Comparison of ENCODE assay signal across 27 mouse cellular contexts in the genomic region with DNA sequence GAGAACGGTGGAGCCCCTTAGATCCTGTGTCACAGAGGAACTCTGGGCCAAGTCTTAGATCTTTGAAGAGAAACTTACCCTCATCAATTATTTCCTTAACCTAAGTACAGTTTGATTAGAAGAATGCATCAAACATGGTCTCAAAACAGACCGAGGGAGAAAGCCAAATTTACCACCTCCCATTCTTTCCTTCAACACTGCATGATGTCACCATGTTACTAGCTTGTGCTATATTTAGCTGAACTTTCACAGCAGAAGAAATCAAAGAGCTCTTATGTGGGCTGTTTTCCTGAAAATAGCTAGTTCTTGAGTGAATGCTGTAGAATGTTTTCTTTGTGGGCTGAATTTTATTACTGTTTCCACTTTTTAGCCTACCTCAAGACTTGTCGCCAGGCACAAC. TPM values are rescaled to one million over a fixed set of nuclear protein-coding genes. Genes with fewer than 3 reads are reported as not detected.
DNase-seq lines count a peak whose midpoint lies in the region; ATAC-seq and TF ChIP-seq lines count a peak whose summit lies in the region.
"Had no signal": no experiment of that assay in that cellular context is flagged by ENCODE, and none has a peak within 500 bp of the region (broad histone marks: within the 10 kb centered on the region; RNA-seq: fewer than 3 reads in every experiment).

No protein-coding gene starts in this region.

- no peak for TF ChIP-seq RAD21 in CH12.LX (IDR thresholded peaks at IDR 0.05; ENCODE audit: low read depth, low read length)

- DNase-seq in frontal cortex, adult 2 months (ENCODE audit: extremely low spot score in 1 of 2, low spot score in 1 of 2): peak; percentile 11 to 25
- DNase-seq in frontal cortex, postnatal 14 days (ENCODE audit: low spot score in 2 of 2): no peak
- DNase-seq in kidney, postnatal 0 days (ENCODE audit: low spot score): peak; percentile 51
- DNase-seq in kidney, adult 11 months: no peak
- no peak for DNase-seq in CH12.LX (ENCODE audit: extremely low read depth)
- peak; percentile 57 for DNase-seq in naive thymus-derived CD4-positive, alpha-beta T cell, adult 2 months (ENCODE audit: low read depth)
- no peak for DNase-seq in ovary, postnatal 36 days (ENCODE audit: low spot score)
- DNase-seq: adrenal gland, postnatal 25 days; B cell, adult 2 months; cerebellum, adult 2 months; cerebellum, postnatal 36 days; heart, adult 18-20 months; kidney, adult 18-20 months; kidney, postnatal 10 days; layer of hippocampus, postnatal 36 days; lung, postnatal 14 days; midbrain, embryonic 14.5 days; right cerebral cortex, postnatal 25 days; thymus, postnatal 14 days had no signal

- no peak overlapping the region for H3K27ac ChIP-seq in kidney, postnatal 0 days
- H3K27ac ChIP-seq in CH12.LX (ENCODE audit: insufficient read depth, low read depth): no peak overlapping the region
- H3K27ac ChIP-seq: forebrain, embryonic 12.5 days; hindbrain, embryonic 10.5 days; limb, embryonic 15.5 days had no signal

- no peaks in the 10 kb centered on the region for H3K9me3 ChIP-seq in kidney, postnatal 0 days (replicated peaks; ENCODE audit: low read length)
- no peaks in the 10 kb centered on the region for H3K9me3 ChIP-seq in CH12.LX (replicated peaks; ENCODE audit: low read length)
- H3K9me3 ChIP-seq: forebrain, embryonic 12.5 days; hindbrain, embryonic 10.5 days; limb, embryonic 15.5 days; megakaryocyte, embryonic 14.5 days had no signal

- no peak overlapping the region for H3K4me2 ChIP-seq in kidney, postnatal 0 days (ENCODE audit: low read length)
- H3K4me2 ChIP-seq in CH12.LX (ENCODE audit: insufficient read depth, low read depth, poor library complexity, severe bottlenecking): peak overlapping the region; percentile 5; the same call in 1 of the 2 replicates
- H3K4me2 ChIP-seq: forebrain, embryonic 12.5 days; limb, embryonic 15.5 days had no signal

- in situ Hi-C loops in CH12.LX (cut with MboI; ENCODE audit: low pct_ligation_motif_present, low pct_unique_long_range_greater_than_20kb, low sequenced_read_pairs): no loop called here

- TF ChIP-seq POLR2A in CH12.LX (IDR thresholded peaks at IDR 0.05; ENCODE audit: low read depth, low read length): no peak

- ATAC-seq in kidney, postnatal 0 days (replicated peaks; ENCODE audit: low FRiP score, low read depth): no peak
- ATAC-seq in megakaryocyte, adult 5-6 weeks (ENCODE audit: poor library complexity, severe bottlenecking): no peak
- ATAC-seq: activated CD4-positive, CD25-positive, alpha-beta regulatory T cell, adult 4 months had no signal

- no peak overlapping the region for H3K4me3 ChIP-seq in kidney, postnatal 0 days (replicated peaks; ENCODE audit: low read depth, low read length)
- H3K4me3 ChIP-seq in CH12.LX (replicated peaks in 1 of 3; ENCODE audit: low read depth in 2 of 3, low read length in 2 of 3, poor library complexity in 1 of 3): no peak overlapping the region
- H3K4me3 ChIP-seq: forebrain, embryonic 12.5 days; hindbrain, embryonic 10.5 days; limb, embryonic 15.5 days; megakaryocyte, embryonic 14.5 days had no signal

- no peak for TF ChIP-seq CTCF in kidney, postnatal 0 days (IDR thresholded peaks at IDR 0.05; ENCODE audit: low read depth)
- TF ChIP-seq CTCF in CH12.LX (conservative IDR thresholded peaks at IDR 0.05 in 1 of 2, IDR thresholded peaks at IDR 0.05 in 1 of 2; ENCODE audit: low read depth in 2 of 2, low read length in 2 of 2): no peak

- no peaks in the 10 kb centered on the region for H3K79me2 ChIP-seq in CH12.LX (replicated peaks; ENCODE audit: control insufficient read depth, extremely low read depth, insufficient read depth, poor library complexity, severe bottlenecking)

- WGBS in kidney, postnatal 0 days: 43% methylated on average over 3 of the region's 3 CpGs

- dilution Hi-C loops in CH12.LX (cut with MboI; ENCODE audit: extremely low pct_ligation_motif_present, extremely low pct_unique_long_range_greater_than_20kb, low sequenced_read_pairs): no loop called here

- H3K36me3 ChIP-seq in kidney, postnatal 0 days (ENCODE audit: insufficient read depth, low read length): no peaks in the 10 kb centered on the region
- H3K36me3 ChIP-seq in CH12.LX (replicated peaks in 1 of 2; ENCODE audit: control insufficient read depth in 1 of 2, insufficient read depth in 1 of 2, low read length in 1 of 2): no peaks in the 10 kb centered on the region
- H3K36me3 ChIP-seq: forebrain, embryonic 12.5 days; hindbrain, embryonic 10.5 days; limb, embryonic 15.5 days had no signal

- H3K4me1 ChIP-seq in kidney, postnatal 0 days (replicated peaks; ENCODE audit: insufficient read depth, low read length): no peaks in the 10 kb centered on the region
- H3K4me1 ChIP-seq in CH12.LX (ENCODE audit: control insufficient read depth in 1 of 2, insufficient read depth in 2 of 2): peaks cover 3 to 7% of the 10 kb centered on the region in 2 experiments
- H3K4me1 ChIP-seq: megakaryocyte, embryonic 14.5 days had no signal

- H3K9ac ChIP-seq in kidney, postnatal 0 days (ENCODE audit: low read depth, low read length): no peak overlapping the region
- H3K9ac ChIP-seq in CH12.LX (ENCODE audit: insufficient read depth, low read depth): peak overlapping the region; percentile 5; the same call in 1 of the 2 replicates
- H3K9ac ChIP-seq: forebrain, embryonic 12.5 days; limb, embryonic 15.5 days had no signal

- no peaks in the 10 kb centered on the region for H3K27me3 ChIP-seq in kidney, postnatal 0 days (ENCODE audit: insufficient read depth, low read length)
- peaks cover 2% of the 10 kb centered on the region for H3K27me3 ChIP-seq in CH12.LX (replicated peaks)
- H3K27me3 ChIP-seq: limb, embryonic 15.5 days had no signal

- TF ChIP-seq EP300 in CH12.LX (IDR thresholded peaks at IDR 0.05; ENCODE audit: low read length): no peak

TF ChIP-seq in CH12.LX, 34 proteins besides CTCF, POLR2A, EP300 and RAD21:
- TF ChIP-seq MEF2A (IDR thresholded peaks at IDR 0.05; ENCODE audit: borderline replicate concordance, low read depth, low read length) (peak; percentile 62; the same call in 1 of the 2 replicates), KAT2A (IDR thresholded peaks at IDR 0.05; ENCODE audit: insufficient replicate concordance, low read length) (no peak), TCF12 (IDR thresholded peaks at IDR 0.05; ENCODE audit: low read depth, low read length) (no peak), CHD2 (IDR thresholded peaks at IDR 0.05; ENCODE audit: low read length) (no peak), PAX5 (IDR thresholded peaks at IDR 0.05; ENCODE audit: low read length) (no peak)

RNA-seq across cellular contexts. Expression of gene Rgs3, which starts 2.2 kb away (rescaled TPM):
- polyA plus RNA-seq in frontal cortex, adult 2 months (2012; rRNA removed): 46.3 and 48.4 TPM in 2 replicates
- polyA plus RNA-seq in kidney, postnatal 0 days (2015; fragmentation: Nextera tagmentation; extraction: Ambion mirVana): 41.4 and 44.3 TPM in 2 replicates
- total RNA-seq in CH12.LX (2012; rRNA removed) (2.0 and 3.3 TPM in 2 replicates), CH12.LX (2014; rRNA removed) (3.4 and 3.5 TPM in 2 replicates)
- polyA plus RNA-seq in CH12.LX (2012; ENCODE audit: insufficient read length, low read depth): 5.1 and 6.0 TPM in 2 replicates
- 45.0 and 51.3 TPM in 2 replicates for total RNA-seq in megakaryocyte, adult 5-6 weeks (2015)
- total RNA-seq in megakaryocyte, adult 5-6 weeks (2017): 46.1 and 69.8 TPM in 2 replicates

RNA-seq across cellular contexts. Expression of gene 4933430I17Rik, which starts 32.3 kb away (rescaled TPM):
- 0.44 TPM in 2 replicates for polyA plus RNA-seq in frontal cortex, adult 2 months (2012; rRNA removed)
- polyA plus RNA-seq in kidney, postnatal 0 days (2015; fragmentation: Nextera tagmentation; extraction: Ambion mirVana): 0.45 and 0.46 TPM in 2 replicates
- 0.21 and 0.30 TPM in 2 replicates for total RNA-seq in CH12.LX (2012; rRNA removed)
- total RNA-seq in CH12.LX (2014; rRNA removed): 0.34 and 0.52 TPM in 2 replicates
- polyA plus RNA-seq in CH12.LX (2012; ENCODE audit: insufficient read length, low read depth): 1.8 and 1.9 TPM in 2 replicates
- total RNA-seq in megakaryocyte, adult 5-6 weeks (2015): 0.31 TPM in 1 of 2 replicates, not detected in the other
- total RNA-seq in megakaryocyte, adult 5-6 weeks (2017): 0.26 TPM in 1 of 2 replicates, not detected in the other
- total RNA-seq: gastrocnemius, adult 8-10 months; heart, adult 18-20 months had no signal
- polyA plus RNA-seq: spleen, adult 2 months had no signal

RNA-seq across cellular contexts. Expression of gene Pole3, which starts 32.6 kb away (rescaled TPM):
- polyA plus RNA-seq in frontal cortex, adult 2 months (2012; rRNA removed): 30.6 and 31.3 TPM in 2 replicates
- polyA plus RNA-seq in kidney, postnatal 0 days (2015; fragmentation: Nextera tagmentation; extraction: Ambion mirVana): 62.0 and 71.2 TPM in 2 replicates
- 32.1 and 43.7 TPM in 2 replicates for total RNA-seq in CH12.LX (2012; rRNA removed)
- total RNA-seq in CH12.LX (2014; rRNA removed): 69.8 and 74.6 TPM in 2 replicates
- 87.5 and 98.9 TPM in 2 replicates for polyA plus RNA-seq in CH12.LX (2012; ENCODE audit: insufficient read length, low read depth)
- total RNA-seq in megakaryocyte, adult 5-6 weeks (2015): 22.8 and 22.9 TPM in 2 replicates
- total RNA-seq in megakaryocyte, adult 5-6 weeks (2017): 28.6 and 38.4 TPM in 2 replicates

RNA-seq across cellular contexts. Expression of gene Alad, which starts 37.7 kb away (rescaled TPM):
- polyA plus RNA-seq in frontal cortex, adult 2 months (2012; rRNA removed): 37.2 and 43.1 TPM in 2 replicates
- polyA plus RNA-seq in kidney, postnatal 0 days (2015; fragmentation: Nextera tagmentation; extraction: Ambion mirVana): 109 and 119 TPM in 2 replicates
- 79.0 and 84.2 TPM in 2 replicates for total RNA-seq in CH12.LX (2012; rRNA removed)
- 33.3 and 35.1 TPM in 2 replicates for total RNA-seq in CH12.LX (2014; rRNA removed)
- 71.5 and 78.2 TPM in 2 replicates for polyA plus RNA-seq in CH12.LX (2012; ENCODE audit: insufficient read length, low read depth)
- total RNA-seq in megakaryocyte, adult 5-6 weeks (2015): 12.5 and 16.9 TPM in 2 replicates
- total RNA-seq in megakaryocyte, adult 5-6 weeks (2017): 5.1 and 9.2 TPM in 2 replicates

RNA-seq across cellular contexts. Expression of gene Hdhd3, which starts 54.2 kb away (rescaled TPM):
- 6.8 and 8.0 TPM in 2 replicates for polyA plus RNA-seq in frontal cortex, adult 2 months (2012; rRNA removed)
- polyA plus RNA-seq in kidney, postnatal 0 days (2015; fragmentation: Nextera tagmentation; extraction: Ambion mirVana): 16.0 and 17.7 TPM in 2 replicates
- 4.7 and 6.1 TPM in 2 replicates for total RNA-seq in CH12.LX (2012; rRNA removed)
- 2.9 and 4.5 TPM in 2 replicates for total RNA-seq in CH12.LX (2014; rRNA removed)
- 4.7 and 5.3 TPM in 2 replicates for polyA plus RNA-seq in CH12.LX (2012; ENCODE audit: insufficient read length, low read depth)
- total RNA-seq in megakaryocyte, adult 5-6 weeks (2015): 0.14 TPM in 1 of 2 replicates, not detected in the other
- not detected in 2 replicates for total RNA-seq in megakaryocyte, adult 5-6 weeks (2017)

Comparison
In these comparisons a context has a peak if more than half of its experiments do, and no peak if none do; other contexts are left out.
1. DNase-seq: peak in frontal cortex, adult 2 months (2 of 2), kidney, postnatal 0 days (single experiment) and naive thymus-derived CD4-positive, alpha-beta T cell, adult 2 months (single experiment); none in frontal cortex, postnatal 14 days (0 of 2), kidney, adult 11 months (single experiment), CH12.LX (single experiment) and ovary, postnatal 36 days (single experiment).